Mouse (Mus musculus) megakaryocyte-erythroid progenitor cell, adult 5-6 weeks (primary cell): ENCODE measurements around the gene Kctd6. TPM values are rescaled to one million over a fixed set of nuclear protein-coding genes. Genes with fewer than 3 reads are reported as not detected.
"Not testable (repeated sequence)": the region's sequence is repeated elsewhere in the genome, so short reads cannot be mapped to it uniquely, and the experiment has no call there.

Source experiments
- ATAC-seq: replicated peaks from 2 replicates; pipeline ENCODE4 v1.8.0; 2016; ENCODE audit warnings: mild to moderate bottlenecking, inconsistent platforms; ENCODE audit not compliant: severe bottlenecking, poor library complexity, low FRiP score, low TSS enrichment
- total RNA-seq, 2 experiments: library from RNA; stranded (forward) in 1 of 2; stranded (reverse) in 1 of 2; fragments of 200-1000, 215-1000 nt in 1 of 2; fragments of >200 nt in 1 of 2; fragmentation: Nextera tagmentation in 1 of 2; gene quantifications; 2 replicates each; pipeline ENCODE4 v1.2.3; 2014 to 2017

The Kctd6 gene
- total RNA-seq, 2 experiments from 2014 or later: 5.5 to 9.3 TPM

GRCm38 (mm10) chr14:8243136-8243888 lies 29.4 kb downstream of the Kctd6 start:
- ATAC-seq: no peak

GRCm38 (mm10) chr14:8244211-8244611 lies 30.3 kb downstream of the Kctd6 start:
- no peak for ATAC-seq

GRCm38 (mm10) chr14:8246878-8247277 lies 32.9 kb downstream of the Kctd6 start:
- ATAC-seq: no peak

GRCm38 (mm10) chr14:8249206-8249605 lies 35.3 kb downstream of the Kctd6 start:
- no peak for ATAC-seq

GRCm38 (mm10) chr14:8250141-8250871 lies 36.4 kb downstream of the Kctd6 start:
- no peak for ATAC-seq

GRCm38 (mm10) chr14:8251330-8251885 lies 37.5 kb downstream of the Kctd6 start:
- no peak for ATAC-seq

GRCm38 (mm10) chr14:8255076-8255729 lies 41.3 kb downstream of the Kctd6 start:
- peak; percentile 61; the same call in 1 of the 2 replicates for ATAC-seq

GRCm38 (mm10) chr14:8256072-8256471 lies 42.1 kb downstream of the Kctd6 start:
- no peak for ATAC-seq

- ATAC-seq: no peak
Measured at GRCm38 (mm10) chr14:8256881-8257280, 42.9 kb downstream of the Kctd6 start.

GRCm38 (mm10) chr14:8257521-8258334 lies 43.8 kb downstream of the Kctd6 start:
- no peak for ATAC-seq

GRCm38 (mm10) chr14:8258335-8258627 lies 44.3 kb downstream of the Kctd6 start:
- no peak for ATAC-seq

- no peak for ATAC-seq
Measured at GRCm38 (mm10) chr14:8258752-8259151, 44.8 kb downstream of the Kctd6 start.

- no peak for ATAC-seq
Measured at GRCm38 (mm10) chr14:8259166-8259565, 45.2 kb downstream of the Kctd6 start, which contains the start of gene Acox2. Gene Acox2 (minus strand): TSS chr14:8259353.

- ATAC-seq: no peak
Measured at GRCm38 (mm10) chr14:8260214-8260613, 46.3 kb downstream of the Kctd6 start.

GRCm38 (mm10) chr14:8262242-8262641 lies 48.3 kb downstream of the Kctd6 start:
- ATAC-seq: no peak

GRCm38 (mm10) chr14:8264378-8264777 lies 50.4 kb downstream of the Kctd6 start:
- ATAC-seq: no peak

GRCm38 (mm10) chr14:8271281-8271680 lies 57.3 kb downstream of the Kctd6 start:
- not testable (repeated sequence) for ATAC-seq
